In genomic region chr5:135080539-135080938, GRCm38 (mm10) we compare ENCODE assay signal across 25 mouse cellular contexts. TPM values are rescaled to one million over a fixed set of nuclear protein-coding genes. Genes with fewer than 3 reads are reported as not detected.
DNase-seq lines count a peak whose midpoint lies in the region; ATAC-seq and TF ChIP-seq lines count a peak whose summit lies in the region.
"Had no signal": no experiment of that assay in that cellular context is flagged by ENCODE, and none has a peak within 500 bp of the region (broad histone marks: within the 10 kb centered on the region; RNA-seq: fewer than 3 reads in every experiment).

No protein-coding gene starts in this region.

- no peak overlapping the region for H3K9ac ChIP-seq in kidney, embryonic 16.5 days (replicated peaks; ENCODE audit: low read length)
- no peak overlapping the region for H3K9ac ChIP-seq in liver, adult 2 months (ENCODE audit: low read depth, low read length)
- H3K9ac ChIP-seq in liver, postnatal 0 days (replicated peaks) = no peak overlapping the region
- H3K9ac ChIP-seq: embryonic facial prominence, embryonic 12.5 days; forebrain, embryonic 13.5 days had no signal

- no peak overlapping the region for H3K4me3 ChIP-seq in kidney, embryonic 16.5 days (ENCODE audit: low read length)
- H3K4me3 ChIP-seq in liver, adult 2 months (ENCODE audit: insufficient read depth, low read depth, low read length) = no peak overlapping the region
- H3K4me3 ChIP-seq in liver, postnatal 0 days (ENCODE audit: low read depth, low read length) = no peak overlapping the region
- H3K4me3 ChIP-seq: embryonic facial prominence, embryonic 10.5 days; embryonic facial prominence, embryonic 12.5 days; forebrain, embryonic 13.5 days had no signal

- 78% methylated on average over 5 of the region's 5 CpGs for WGBS in kidney, embryonic 16.5 days
- 64% methylated on average over 5 of the region's 5 CpGs for WGBS in liver, adult 2 months
- WGBS in liver, postnatal 0 days (ENCODE audit: insufficient replicate concordance) = 67% methylated on average over 5 of the region's 5 CpGs

- TF ChIP-seq POLR2A in liver, adult 2 months (IDR thresholded peaks at IDR 0.05; ENCODE audit: extremely low read depth, insufficient read depth, low read length) = no peak

- 0 out of 2 replicates have a peak, but pooled peaks cover 3% of the 10 kb centered on the region for H3K9me3 ChIP-seq in kidney, embryonic 16.5 days (ENCODE audit: low read length)
- no peaks in the 10 kb centered on the region for H3K9me3 ChIP-seq in liver, postnatal 0 days (ENCODE audit: low read length)
- H3K9me3 ChIP-seq: embryonic facial prominence, embryonic 10.5 days; embryonic facial prominence, embryonic 12.5 days; forebrain, embryonic 13.5 days; G1E had no signal

- no peak for TF ChIP-seq EP300 in liver, postnatal 0 days (IDR thresholded peaks at IDR 0.05; ENCODE audit: low read depth)

- H3K36me3 ChIP-seq in kidney, embryonic 16.5 days (ENCODE audit: insufficient read depth, low read length) = peaks cover 2% of the 10 kb centered on the region; the same call in 1 of the 2 replicates
- H3K36me3 ChIP-seq in liver, adult 2 months (ENCODE audit: control insufficient read depth, insufficient read depth, low read length) = no peaks in the 10 kb centered on the region
- H3K36me3 ChIP-seq in liver, postnatal 0 days (replicated peaks; ENCODE audit: insufficient read depth, low read length) = no peaks in the 10 kb centered on the region
- H3K36me3 ChIP-seq: G1E had no signal

- H3K79me2 ChIP-seq in liver, adult 2 months (ENCODE audit: control insufficient read depth, insufficient read depth, low read length) = no peaks in the 10 kb centered on the region

- no peak for ATAC-seq in kidney, embryonic 16.5 days (ENCODE audit: low FRiP score, low TSS enrichment)
- no peak for ATAC-seq in liver, postnatal 0 days
- ATAC-seq: activated CD4-positive, CD25-positive, alpha-beta regulatory T cell, adult 4 months; CD4-positive, CD25-positive, alpha-beta regulatory T cell, adult 4 months; forebrain, embryonic 13.5 days; Patski had no signal

- H3K27ac ChIP-seq in kidney, embryonic 16.5 days (ENCODE audit: low read length) = no peak overlapping the region
- no peak overlapping the region for H3K27ac ChIP-seq in liver, adult 2 months (replicated peaks; ENCODE audit: insufficient read depth, low read depth, low read length)
- H3K27ac ChIP-seq in liver, postnatal 0 days (ENCODE audit: low read depth) = no peak overlapping the region
- H3K27ac ChIP-seq: embryonic facial prominence, embryonic 10.5 days; embryonic facial prominence, embryonic 12.5 days; forebrain, embryonic 13.5 days had no signal

- peak; percentile 25 for DNase-seq in kidney, adult 18-20 months
- peak; percentile 30 to 36 for DNase-seq in kidney, adult 8-10 months
- no peak for DNase-seq in kidney, postnatal 14 days
- DNase-seq in kidney, postnatal 25 days = peak; percentile 25 to 58
- no peak for DNase-seq in kidney, postnatal 4 days
- peak; percentile 63 for DNase-seq in liver, adult 2 months (ENCODE audit: extremely low read depth, low read depth, low spot score)
- no peak for DNase-seq in liver, postnatal 0 days
- DNase-seq: adrenal gland, adult 8-10 months; adrenal gland, postnatal 14 days; adrenal gland, postnatal 36 days; B cell, adult 2 months; cerebellum, adult 11-12 months; cerebellum, adult 2 months; cerebellum, adult 9-10 months; cerebellum, postnatal 10 days; cerebellum, postnatal 25 days had no signal

- H3K27me3 ChIP-seq in kidney, embryonic 16.5 days (ENCODE audit: insufficient read depth, low read length) = no peaks in the 10 kb centered on the region; the same call in 1 of the 2 replicates
- no peaks in the 10 kb centered on the region for H3K27me3 ChIP-seq in liver, adult 2 months (ENCODE audit: control insufficient read depth, insufficient read depth, low read length)
- H3K27me3 ChIP-seq in liver, postnatal 0 days (ENCODE audit: insufficient read depth, low read length) = 0 out of 2 replicates have a peak, but pooled peaks cover 2% of the 10 kb centered on the region
- H3K27me3 ChIP-seq: embryonic facial prominence, embryonic 12.5 days; Patski had no signal

- no peak overlapping the region for H3K4me2 ChIP-seq in kidney, embryonic 16.5 days (replicated peaks; ENCODE audit: low read depth, low read length)
- no peak overlapping the region for H3K4me2 ChIP-seq in liver, postnatal 0 days (ENCODE audit: low read depth, low read length)
- H3K4me2 ChIP-seq: embryonic facial prominence, embryonic 12.5 days; forebrain, embryonic 13.5 days had no signal

- no peak for TF ChIP-seq CTCF in liver, adult 2 months (IDR thresholded peaks at IDR 0.05; ENCODE audit: low read depth, low read length)
- TF ChIP-seq CTCF in liver, postnatal 0 days (IDR thresholded peaks at IDR 0.05; ENCODE audit: low read depth) = no peak

- H3K4me1 ChIP-seq in kidney, embryonic 16.5 days (ENCODE audit: insufficient read depth, low read length) = peaks cover 9% of the 10 kb centered on the region
- peaks cover 7% of the 10 kb centered on the region for H3K4me1 ChIP-seq in liver, adult 2 months (ENCODE audit: control insufficient read depth, insufficient read depth, low read length)
- H3K4me1 ChIP-seq in liver, postnatal 0 days (ENCODE audit: insufficient read depth) = peaks cover 8% of the 10 kb centered on the region

RNA-seq across cellular contexts. Expression of gene Vps37d, which starts 2.5 kb away (rescaled TPM):
- 7.6 and 8.6 TPM in 2 replicates for polyA plus RNA-seq in kidney, embryonic 16.5 days (2015; fragmentation: Nextera tagmentation; extraction: Ambion mirVana)
- 0.13 and 0.18 TPM in 2 replicates for total RNA-seq in liver, adult 2 months (2014; rRNA removed)
- 0.60 and 0.66 TPM in 2 replicates for polyA plus RNA-seq in liver, adult 2 months (2012; rRNA removed)
- polyA plus RNA-seq in liver, postnatal 0 days (2015; fragmentation: Nextera tagmentation; extraction: Ambion mirVana) = 0.53 and 0.80 TPM in 2 replicates
- total RNA-seq: G1E had no signal
- polyA plus RNA-seq: activated CD4-positive, CD25-positive, alpha-beta regulatory T cell, adult 4 months; CD4-positive, CD25-positive, alpha-beta regulatory T cell, adult 4 months had no signal

RNA-seq across cellular contexts. Expression of gene Mlxipl, which starts 9.2 kb away (rescaled TPM):
- polyA plus RNA-seq in kidney, embryonic 16.5 days (2015; fragmentation: Nextera tagmentation; extraction: Ambion mirVana) = 8.3 and 8.5 TPM in 2 replicates
- 198 and 237 TPM in 2 replicates for total RNA-seq in liver, adult 2 months (2014; rRNA removed)
- polyA plus RNA-seq in liver, adult 2 months (2012; rRNA removed) = 444 and 617 TPM in 2 replicates
- polyA plus RNA-seq in liver, postnatal 0 days (2015; fragmentation: Nextera tagmentation; extraction: Ambion mirVana) = 18.2 and 19.5 TPM in 2 replicates
- total RNA-seq: CH12.LX had no signal
- polyA plus RNA-seq: activated CD4-positive, CD25-positive, alpha-beta regulatory T cell, adult 4 months; G1E had no signal

RNA-seq across cellular contexts. Expression of gene Bud23, which starts 15.8 kb away (rescaled TPM):
- polyA plus RNA-seq in kidney, embryonic 16.5 days (2015; fragmentation: Nextera tagmentation; extraction: Ambion mirVana) = 134 and 139 TPM in 2 replicates
- total RNA-seq in liver, adult 2 months (2014; rRNA removed) = 32.7 and 38.4 TPM in 2 replicates
- polyA plus RNA-seq in liver, adult 2 months (2012; rRNA removed) = 50.9 and 51.7 TPM in 2 replicates
- 38.3 TPM in 2 replicates for polyA plus RNA-seq in liver, postnatal 0 days (2015; fragmentation: Nextera tagmentation; extraction: Ambion mirVana)

RNA-seq across cellular contexts. Expression of gene Dnajc30, which starts 16.5 kb away (rescaled TPM):
- polyA plus RNA-seq in kidney, embryonic 16.5 days (2015; fragmentation: Nextera tagmentation; extraction: Ambion mirVana) = 33.3 and 38.7 TPM in 2 replicates
- total RNA-seq in liver, adult 2 months (2014; rRNA removed) = 7.1 and 8.6 TPM in 2 replicates
- polyA plus RNA-seq in liver, adult 2 months (2012; rRNA removed) = 39.9 and 45.7 TPM in 2 replicates
- polyA plus RNA-seq in liver, postnatal 0 days (2015; fragmentation: Nextera tagmentation; extraction: Ambion mirVana) = 28.7 and 33.3 TPM in 2 replicates

RNA-seq across cellular contexts. Expression of gene Stx1a, which starts 57.3 kb away (rescaled TPM):
- 13.4 and 13.5 TPM in 2 replicates for polyA plus RNA-seq in kidney, embryonic 16.5 days (2015; fragmentation: Nextera tagmentation; extraction: Ambion mirVana)
- 0.09 and 0.13 TPM in 2 replicates for total RNA-seq in liver, adult 2 months (2014; rRNA removed)
- polyA plus RNA-seq in liver, adult 2 months (2012; rRNA removed) = 1.1 and 1.3 TPM in 2 replicates
- 2.3 and 2.5 TPM in 2 replicates for polyA plus RNA-seq in liver, postnatal 0 days (2015; fragmentation: Nextera tagmentation; extraction: Ambion mirVana)

Comparison
In these comparisons a context has a peak if more than half of its experiments do, and no peak if none do; other contexts are left out.
1. DNase-seq: peak in kidney, adult 18-20 months (single experiment), kidney, adult 8-10 months (2 of 2), kidney, postnatal 25 days (2 of 2) and liver, adult 2 months (single experiment); none in kidney, postnatal 14 days (single experiment), kidney, postnatal 4 days (0 of 2) and liver, postnatal 0 days (single experiment).
2. RNA of gene Mlxipl, which starts 9.2 kb away (polyA plus RNA-seq): 444 to 617 TPM in liver, adult 2 months; 18.2 to 19.5 TPM in liver, postnatal 0 days and 8.3 to 8.5 TPM in kidney, embryonic 16.5 days; every median in the first group is over 10 times any median in the second.